In genomic region chrX:101641161-101641530, GRCm38 (mm10) we compare ENCODE assay signal across 7 mouse cellular contexts. TPM values are rescaled to one million over a fixed set of nuclear protein-coding genes. Genes with fewer than 3 reads are reported as not detected.
DNase-seq lines count a peak whose midpoint lies in the region; ATAC-seq and TF ChIP-seq lines count a peak whose summit lies in the region.

No protein-coding gene starts in this region.

- peak overlapping the region; percentile 86; the same call in 1 of the 2 replicates for H3K27ac ChIP-seq in embryonic facial prominence, embryonic 15.5 days (replicated peaks)
- peak overlapping the region; percentile 89 for H3K27ac ChIP-seq in limb, embryonic 12.5 days
- H3K27ac ChIP-seq in small intestine, adult 2 months (ENCODE audit: insufficient read depth, low read depth, low read length), result peak overlapping the region; percentile 90; the same call in 1 of the 2 replicates

- peak overlapping the region; percentile 97 for H3K4me3 ChIP-seq in megakaryocyte, embryonic 14.5 days (replicated peaks)
- H3K4me3 ChIP-seq in embryonic facial prominence, embryonic 15.5 days (replicated peaks), result peak overlapping the region; percentile 63
- peak overlapping the region; percentile 64 for H3K4me3 ChIP-seq in limb, embryonic 12.5 days (replicated peaks)
- H3K4me3 ChIP-seq in small intestine, adult 2 months (ENCODE audit: low read depth, low read length), result peak overlapping the region; percentile 97

- peak overlapping the region; percentile 49 for H3K4me2 ChIP-seq in embryonic facial prominence, embryonic 15.5 days (replicated peaks)
- H3K4me2 ChIP-seq in limb, embryonic 12.5 days, result peak overlapping the region; percentile 63

- no peak for ATAC-seq in megakaryocyte, adult 5-6 weeks (ENCODE audit: poor library complexity, severe bottlenecking)
- no peak for ATAC-seq in embryonic facial prominence, embryonic 15.5 days (ENCODE audit: insufficient number of reproducible peaks, low FRiP score, low TSS enrichment, low read depth)
- ATAC-seq in limb, embryonic 12.5 days (ENCODE audit: insufficient number of reproducible peaks, insufficient read depth, low FRiP score, low TSS enrichment, low read depth), result no peak

- DNase-seq in right cerebral cortex, postnatal 36 days (ENCODE audit: low spot score in 2 of 2), result no peak
- DNase-seq in right cerebral cortex, postnatal 14 days, result no peak

- H3K9me3 ChIP-seq in megakaryocyte, embryonic 14.5 days, result no peaks in the 10 kb centered on the region
- no peaks in the 10 kb centered on the region for H3K9me3 ChIP-seq in embryonic facial prominence, embryonic 15.5 days (replicated peaks)
- H3K9me3 ChIP-seq in limb, embryonic 12.5 days, result no peaks in the 10 kb centered on the region

- no peak for TF ChIP-seq CTCF in small intestine, adult 2 months (IDR thresholded peaks at IDR 0.05; ENCODE audit: extremely low read depth, insufficient read length, insufficient replicate concordance, low read depth, low read length)

- peak overlapping the region; percentile 64 for H3K9ac ChIP-seq in embryonic facial prominence, embryonic 15.5 days
- H3K9ac ChIP-seq in limb, embryonic 12.5 days (replicated peaks), result peak overlapping the region; percentile 82

- H3K36me3 ChIP-seq in megakaryocyte, embryonic 14.5 days (replicated peaks; ENCODE audit: low read length), result peaks cover 24% of the 10 kb centered on the region
- H3K36me3 ChIP-seq in embryonic facial prominence, embryonic 15.5 days, result no peaks in the 10 kb centered on the region
- H3K36me3 ChIP-seq in limb, embryonic 12.5 days, result peaks cover 9% of the 10 kb centered on the region; the same call in 1 of the 2 replicates
- H3K36me3 ChIP-seq in small intestine, adult 2 months (ENCODE audit: control insufficient read depth, insufficient read depth, low read length), result peaks cover 11% of the 10 kb centered on the region

- peaks cover 13% of the 10 kb centered on the region for H3K27me3 ChIP-seq in megakaryocyte, embryonic 14.5 days (replicated peaks)
- H3K27me3 ChIP-seq in embryonic facial prominence, embryonic 15.5 days, result no peaks in the 10 kb centered on the region; the same call in 1 of the 2 replicates
- peaks cover 40% of the 10 kb centered on the region for H3K27me3 ChIP-seq in limb, embryonic 12.5 days
- no peaks in the 10 kb centered on the region for H3K27me3 ChIP-seq in small intestine, adult 2 months (ENCODE audit: control insufficient read depth, insufficient read depth, low read length)

- 14% methylated on average over 6 of the region's 6 CpGs for WGBS in embryonic facial prominence, embryonic 15.5 days
- 8% methylated on average over 6 of the region's 6 CpGs for WGBS in limb, embryonic 12.5 days
- 7% methylated on average over 6 of the region's 6 CpGs for WGBS in small intestine, adult 2 months

- no peak for TF ChIP-seq POLR2A in small intestine, adult 2 months (IDR thresholded peaks at IDR 0.05; ENCODE audit: low read depth, low read length)

- peaks cover 10% of the 10 kb centered on the region; the same call in 1 of the 2 replicates for H3K4me1 ChIP-seq in megakaryocyte, embryonic 14.5 days
- no peaks in the 10 kb centered on the region; the same call in 1 of the 2 replicates for H3K4me1 ChIP-seq in embryonic facial prominence, embryonic 15.5 days
- 0 out of 2 replicates have a peak, but pooled peaks cover 5% of the 10 kb centered on the region for H3K4me1 ChIP-seq in limb, embryonic 12.5 days (replicated peaks)
- H3K4me1 ChIP-seq in small intestine, adult 2 months (ENCODE audit: control insufficient read depth, insufficient read depth, insufficient read length, low read length), result 0 out of 2 replicates have a peak, but pooled peaks cover 2% of the 10 kb centered on the region

RNA-seq across cellular contexts. Expression of gene Ogt, which starts 1.3 kb away (rescaled TPM):
- polyA plus RNA-seq in megakaryocyte, embryonic 14.5 days (2012; ENCODE audit: insufficient read depth, low replicate concordance), result 1.3 and 1.5 TPM in 2 replicates
- total RNA-seq in megakaryocyte, adult 5-6 weeks (2015), result 161 and 177 TPM in 2 replicates
- 72.4 and 88.5 TPM in 2 replicates for total RNA-seq in megakaryocyte, adult 5-6 weeks (2017)
- 160 and 168 TPM in 2 replicates for polyA plus RNA-seq in embryonic facial prominence, embryonic 15.5 days (2015; fragmentation: Nextera tagmentation; extraction: Ambion mirVana)
- 158 and 173 TPM in 2 replicates for polyA plus RNA-seq in limb, embryonic 12.5 days (2016; fragmentation: Nextera tagmentation; extraction: Ambion mirVana)
- 11.1 and 19.8 TPM in 2 replicates for polyA plus RNA-seq in small intestine, adult 2 months (2012; rRNA removed)
